Mouse (Mus musculus) bone marrow, adult 2 months (tissue): ENCODE results near the gene Hoxb3.

ENCODE experiments used
- CTCF ChIP-seq: fragments of 200-500 bp; IDR thresholded peaks from 2 replicates; pipeline ENCODE4 v1.5.1; 2011; ENCODE audit warnings: low read length, control low read depth; ENCODE audit not compliant: control insufficient read depth, insufficient read depth
- POLR2A ChIP-seq: fragments of 200-500 bp; IDR thresholded peaks from 2 replicates; pipeline ENCODE4 v1.6.1; 2011; ENCODE audit warnings: low read depth, mild to moderate bottlenecking, control low read depth, low read length, borderline replicate concordance; ENCODE audit not compliant: control insufficient read depth

- TF ChIP-seq CTCF (no peak), POLR2A (no peak)
Measured at GRCm38 (mm10) chr11:96334998-96335397, 11.9 kb downstream of the Hoxb3 start.
